Mouse (Mus musculus) ES-E14 (cell line): Measurements from ENCODE around the gene Rprd2.

ENCODE experiments used
- CHD2 ChIP-seq: IDR thresholded peaks from 2 replicates; pipeline ENCODE4 v1.6.1; 2014; ENCODE audit warnings: mild to moderate bottlenecking, low read depth, low read length, inconsistent platforms
- MAFK ChIP-seq: IDR thresholded peaks from 2 replicates; pipeline ENCODE4 v1.6.1; 2014; ENCODE audit warnings: mild to moderate bottlenecking, low read depth, low read length, inconsistent platforms; ENCODE audit not compliant: insufficient read depth
- ZNF384 ChIP-seq: IDR thresholded peaks from 2 replicates; pipeline ENCODE4 v1.6.1; 2012; ENCODE audit warnings: low read depth, low read length, inconsistent platforms

DNA sequence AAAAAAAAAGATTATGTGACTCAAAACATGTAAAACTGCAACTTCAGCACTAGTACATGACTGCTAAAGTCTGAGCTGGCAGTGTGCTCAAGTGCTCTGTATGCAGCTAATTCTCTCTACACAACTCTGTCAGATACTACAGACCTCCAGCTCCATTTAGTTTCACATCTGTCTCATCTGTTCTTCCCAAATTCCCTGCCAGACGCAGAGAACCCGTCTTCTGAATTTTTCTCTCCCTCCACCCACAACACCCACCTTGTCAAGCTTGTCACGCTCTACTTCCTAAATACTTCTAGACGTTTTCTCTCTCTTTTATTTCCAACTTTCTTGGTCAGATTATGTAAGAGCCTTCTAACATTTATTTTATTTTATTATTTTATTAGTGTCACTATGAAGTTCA lies 19.9 kb downstream of the Rprd2 start:
- TF ChIP-seq CHD2 (no peak), ZNF384 (no peak), MAFK (no peak)
